Mouse (Mus musculus): ENCODE results near the gene Txnrd2.

Gene Txnrd2

DNA sequence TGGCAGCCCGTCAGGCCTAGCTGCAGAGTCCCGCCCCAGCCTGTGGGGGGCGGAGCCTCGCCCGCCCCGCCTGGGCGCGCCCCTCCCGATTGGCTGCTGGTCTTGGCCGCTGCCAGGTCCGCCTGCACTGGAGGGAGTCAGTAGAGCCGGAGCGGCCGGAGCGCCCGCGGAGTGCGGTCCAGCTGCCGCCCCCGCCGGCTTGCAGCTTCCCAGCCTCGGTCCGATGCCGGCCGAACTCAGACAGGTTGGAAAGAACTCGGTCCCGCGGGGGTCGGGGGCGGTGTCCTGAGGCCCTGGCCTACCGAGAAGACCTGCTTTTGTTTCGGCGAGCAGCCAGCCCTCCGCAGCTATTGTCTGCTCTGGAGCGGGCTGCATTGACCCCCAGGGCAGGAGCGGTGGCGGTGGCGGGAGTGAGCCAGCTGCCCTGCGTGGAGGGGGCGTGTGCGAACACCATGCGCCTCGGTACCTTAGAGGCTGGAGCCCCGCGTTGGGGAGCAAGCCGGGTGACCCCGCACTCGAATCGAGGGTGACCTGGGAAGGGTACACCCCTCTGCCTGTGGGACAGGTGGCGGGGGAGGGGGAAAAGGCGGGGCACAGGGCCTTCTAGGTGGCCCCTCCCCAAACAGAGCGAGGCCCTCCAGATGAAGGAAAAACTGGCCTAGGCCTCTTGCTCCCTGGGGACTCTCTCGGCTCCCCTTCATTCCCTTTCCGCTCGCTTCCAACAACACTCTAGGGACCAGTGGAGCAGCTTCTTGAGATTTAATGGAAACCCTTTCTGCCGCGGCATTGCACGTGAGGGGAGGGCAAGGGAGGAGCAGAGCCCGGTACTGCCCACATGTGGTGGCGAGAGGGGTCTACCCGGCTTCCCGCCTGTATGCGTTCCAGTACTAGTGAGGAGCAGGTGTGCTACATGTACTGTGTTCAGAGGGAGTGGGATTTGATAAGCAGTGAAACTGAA is 33.4 kb upstream of the Txnrd2 start:
- intact Hi-C loops (cut with DNase I): loop anchor here (5.0 kb wide), 1 partner anchor 40 kb away; no protein-coding TSS in a partner anchor

- intact Hi-C loops (cut with DNase I): loop anchor here (5.0 kb wide), 1 partner anchor 41 kb away; no protein-coding TSS in a partner anchor
Observed at GRCm38 (mm10) chr16:18393595-18393994, 32.6 kb upstream of the Txnrd2 start.

- intact Hi-C loops (cut with DNase I): loop anchor here (5.0 kb wide), 1 partner anchor 42 kb away; no protein-coding TSS in a partner anchor
Observed at GRCm38 (mm10) chr16:18394056-18394455, 32.1 kb upstream of the Txnrd2 start.

DNA sequence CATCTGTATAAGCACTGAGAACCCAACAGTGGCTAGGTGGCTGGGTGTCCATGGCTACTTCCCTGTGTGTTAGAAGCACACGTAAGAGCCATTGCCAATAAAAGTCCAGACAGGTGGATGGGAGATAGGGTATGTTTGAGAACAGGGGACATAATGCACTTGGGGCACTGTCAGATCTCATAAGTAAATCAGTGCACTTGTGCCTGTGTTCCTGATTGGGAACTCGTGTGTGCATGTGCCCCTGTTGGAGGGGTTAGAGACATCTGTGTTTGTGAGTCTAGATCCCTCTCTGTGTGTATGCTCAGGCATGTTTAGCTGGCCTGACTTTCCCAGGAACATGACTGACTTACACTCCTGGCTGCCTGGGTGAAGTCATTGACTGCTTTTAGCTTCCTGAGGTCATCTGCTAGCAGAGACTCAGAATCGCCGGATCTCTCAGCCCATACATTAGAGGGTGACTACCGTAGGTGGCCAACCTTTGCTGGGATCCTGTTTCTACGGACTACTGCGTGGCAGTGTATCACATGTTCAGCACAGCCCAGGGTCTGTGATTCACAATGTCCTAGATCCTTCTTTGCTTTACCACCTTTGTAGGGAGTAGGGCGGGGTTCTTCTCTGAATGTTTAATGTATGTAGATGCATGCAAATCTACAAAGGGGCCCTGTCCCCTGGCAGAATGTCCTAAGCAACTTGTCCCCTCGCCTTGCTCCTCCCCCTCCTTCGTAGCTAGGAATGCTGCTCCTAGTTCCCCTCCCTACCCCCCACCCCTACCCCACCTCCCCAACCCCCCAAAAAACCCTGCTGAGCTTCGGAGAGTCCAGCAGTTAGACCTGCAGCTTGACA is 31.2 kb upstream of the Txnrd2 start:
- intact Hi-C loops (cut with DNase I): loop anchor here (5.0 kb wide), 1 partner anchor 43 kb away; no protein-coding TSS in a partner anchor

DNA sequence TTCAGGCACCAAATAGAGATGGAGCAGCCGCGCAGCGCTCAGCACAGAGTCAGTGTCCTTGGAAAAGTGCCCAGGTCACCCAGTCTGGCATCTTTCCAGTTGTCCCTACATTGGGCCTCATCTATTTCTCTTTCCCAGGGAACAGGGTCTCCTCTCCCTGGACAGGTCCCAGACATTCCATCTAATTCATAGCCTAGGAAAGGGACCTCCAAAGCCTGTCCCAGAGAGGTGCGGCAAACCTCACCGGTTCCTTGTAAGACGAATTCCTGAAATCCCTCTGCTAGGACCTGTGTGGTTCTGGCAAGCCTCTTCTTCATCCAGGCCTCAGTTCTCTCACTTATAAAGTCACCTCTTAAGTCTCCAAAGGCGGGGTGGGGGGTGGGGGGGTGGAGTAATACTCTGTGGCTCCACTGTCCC is 30.6 kb upstream of the Txnrd2 start:
- intact Hi-C loops (cut with DNase I): no loop called here

DNA sequence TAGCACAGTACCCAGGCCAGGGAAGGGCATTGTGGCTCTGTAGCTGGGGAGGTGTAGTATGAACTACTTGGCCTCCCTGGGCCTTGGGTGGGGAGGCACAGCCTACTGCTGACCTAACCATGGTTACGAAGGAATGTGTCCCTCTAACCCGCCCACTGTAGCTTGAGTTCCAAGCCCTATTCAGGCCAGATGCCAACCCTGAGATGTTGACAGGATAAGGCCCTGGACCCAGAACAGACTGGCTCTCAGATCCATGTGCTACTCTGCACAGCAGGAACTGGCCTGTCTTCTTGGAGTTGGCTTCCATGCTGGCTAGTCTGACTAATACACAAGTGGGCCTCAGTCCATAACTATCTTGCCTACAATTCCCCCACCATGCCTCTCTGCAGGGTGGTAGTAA is 30.0 kb upstream of the Txnrd2 start:
- intact Hi-C loops (cut with DNase I): no loop called here

DNA sequence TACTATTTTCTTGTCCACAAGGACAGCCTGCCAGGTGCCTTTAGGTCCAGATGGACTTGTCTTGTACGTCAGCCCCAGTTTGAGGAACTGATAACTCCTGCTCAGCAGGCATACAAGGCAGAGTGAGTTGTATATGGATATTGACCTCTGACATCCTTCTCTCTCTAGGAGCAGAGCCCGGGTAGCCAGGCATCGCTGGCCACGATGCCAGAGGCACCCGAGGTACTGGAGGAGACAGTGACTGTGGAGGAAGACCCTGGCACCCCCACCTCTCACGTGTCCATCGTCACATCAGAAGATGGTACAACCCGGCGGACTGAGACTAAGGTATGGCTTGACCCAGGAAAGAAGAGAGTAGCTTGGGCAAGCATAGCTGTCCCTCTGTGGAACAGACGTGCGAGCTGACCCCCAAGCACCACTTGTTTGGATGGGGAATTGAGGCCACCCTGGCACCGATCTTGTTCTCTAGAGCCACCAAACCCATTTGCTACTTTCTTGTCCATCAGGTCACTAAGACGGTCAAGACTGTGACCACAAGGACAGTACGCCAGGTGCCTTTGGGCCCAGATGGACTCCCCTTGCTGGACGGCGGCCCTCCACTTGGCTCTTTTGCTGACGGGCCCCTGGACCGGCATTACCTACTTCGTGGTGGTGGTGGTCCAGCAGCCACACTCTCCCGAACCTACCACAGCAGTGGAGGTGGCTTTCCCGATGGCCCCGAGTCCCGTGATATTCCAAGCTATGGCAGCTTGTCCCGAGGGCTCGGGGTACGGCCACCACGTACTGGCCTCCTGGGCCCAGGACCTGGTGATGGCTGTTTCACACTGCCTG is 29.2 kb upstream of the Txnrd2 start:
- intact Hi-C loops (cut with DNase I): no loop called here

GRCm38 (mm10) chr16:18400028-18400427 is 26.2 kb upstream of the Txnrd2 start:
- intact Hi-C loops (cut with DNase I): no loop called here

DNA sequence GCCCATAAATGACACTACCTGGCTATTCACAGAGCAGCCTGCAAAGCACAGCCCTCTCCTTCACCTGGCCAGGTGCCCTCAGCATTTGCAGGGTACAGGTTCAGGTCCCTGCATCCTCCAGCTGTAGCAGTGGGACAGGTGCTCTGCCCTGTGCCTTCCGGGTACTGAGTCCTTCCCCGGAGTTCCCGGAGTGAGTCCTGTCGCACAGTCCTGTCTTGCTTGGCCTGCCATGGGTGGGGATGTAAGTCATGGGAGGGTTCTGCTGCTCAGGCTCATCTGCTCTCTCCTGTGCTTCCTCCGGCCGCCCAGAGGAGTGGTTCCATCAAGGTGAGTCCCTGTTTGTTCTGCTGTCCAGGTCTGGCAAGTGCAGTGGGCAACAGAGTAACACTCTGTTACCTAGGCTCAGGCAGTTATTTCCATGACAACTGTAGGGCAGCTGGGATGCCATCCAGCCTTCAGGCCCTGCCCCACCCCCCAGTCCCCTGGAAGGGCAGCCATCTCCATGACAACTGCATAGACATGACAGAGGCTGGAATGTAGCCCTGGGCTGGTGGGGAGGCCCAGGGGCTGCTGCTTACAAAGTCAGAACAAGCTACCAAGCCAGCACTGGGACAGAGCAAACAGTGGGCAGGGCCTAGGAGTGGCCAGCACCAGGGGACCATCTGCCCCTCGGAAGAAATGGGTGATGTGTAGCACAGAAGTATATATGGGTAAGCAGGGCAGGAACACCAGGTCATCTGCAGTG is 25.5 kb upstream of the Txnrd2 start:
- intact Hi-C loops (cut with DNase I): no loop called here

- intact Hi-C loops (cut with DNase I): no loop called here
Observed at GRCm38 (mm10) chr16:18403285-18403684, 22.9 kb upstream of the Txnrd2 start.

DNA sequence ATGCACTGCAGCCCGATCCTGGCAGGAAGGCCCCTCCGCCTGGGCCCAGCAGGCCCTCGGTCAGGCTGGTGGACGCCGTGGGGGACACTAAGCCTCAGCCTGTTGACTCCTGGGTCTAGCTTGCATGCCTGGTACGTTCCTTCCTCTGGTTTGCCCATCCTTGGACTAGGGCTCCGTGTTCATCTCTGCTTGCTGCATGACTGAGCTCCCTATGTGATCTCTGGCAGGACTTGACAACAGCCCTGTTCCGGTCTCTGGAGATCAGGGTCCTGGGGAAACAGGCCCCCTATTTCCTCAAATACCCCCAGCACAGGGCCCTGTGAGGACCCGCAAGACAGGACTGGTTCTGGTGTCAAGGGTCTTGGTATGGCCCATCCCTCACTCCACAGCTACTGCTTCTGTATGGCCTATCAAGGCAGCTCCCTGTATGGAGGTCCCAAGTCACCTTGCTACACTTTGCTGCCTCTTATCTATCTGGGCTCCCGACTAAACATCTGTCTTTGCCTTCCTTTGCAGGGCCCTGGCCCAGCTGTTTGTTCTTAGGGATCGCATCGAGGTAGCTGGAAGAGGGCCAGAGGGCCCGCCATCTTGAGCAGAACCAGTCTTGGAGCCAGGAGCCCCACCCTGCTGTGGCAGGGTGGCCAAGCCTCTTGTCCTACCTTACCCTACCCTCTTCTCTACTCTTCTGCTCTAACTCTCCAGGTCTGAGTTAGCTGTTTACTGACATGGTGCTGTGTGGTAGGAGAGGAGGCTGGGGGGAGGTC is 20.9 kb upstream of the Txnrd2 start:
- intact Hi-C loops (cut with DNase I): no loop called here

- intact Hi-C loops (cut with DNase I): loop anchor here (2.0 kb wide), 1 partner anchor 53 kb away; no protein-coding TSS in a partner anchor
Observed at GRCm38 (mm10) chr16:18405876-18406275, 20.3 kb upstream of the Txnrd2 start.

DNA sequence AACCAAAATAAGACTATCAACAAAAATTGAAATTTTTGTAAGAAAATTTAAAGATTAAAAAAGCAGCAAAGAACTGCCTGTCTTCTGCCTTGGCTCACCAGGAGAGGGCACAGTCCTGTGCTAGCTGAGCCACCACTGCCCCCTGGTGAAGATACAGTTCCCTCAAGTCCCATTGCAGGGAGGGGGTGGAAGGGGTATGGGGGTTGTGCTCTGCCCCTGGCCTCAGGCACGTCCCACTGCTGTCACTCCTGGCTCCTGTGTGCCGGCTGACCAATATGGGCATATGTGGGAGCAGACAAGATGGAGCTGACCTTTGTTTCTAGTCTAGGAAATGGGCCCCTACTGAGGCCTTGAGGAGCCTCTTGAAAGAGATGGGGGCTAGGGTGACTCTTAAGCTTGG is 19.9 kb upstream of the Txnrd2 start:
- intact Hi-C loops (cut with DNase I): loop anchor here (2.0 kb wide), 1 partner anchor 53 kb away; no protein-coding TSS in a partner anchor

- intact Hi-C loops (cut with DNase I): loop anchor here (2.0 kb wide), 1 partner anchor 55 kb away; no protein-coding TSS in a partner anchor
Observed at GRCm38 (mm10) chr16:18407912-18408311, 18.3 kb upstream of the Txnrd2 start.

DNA sequence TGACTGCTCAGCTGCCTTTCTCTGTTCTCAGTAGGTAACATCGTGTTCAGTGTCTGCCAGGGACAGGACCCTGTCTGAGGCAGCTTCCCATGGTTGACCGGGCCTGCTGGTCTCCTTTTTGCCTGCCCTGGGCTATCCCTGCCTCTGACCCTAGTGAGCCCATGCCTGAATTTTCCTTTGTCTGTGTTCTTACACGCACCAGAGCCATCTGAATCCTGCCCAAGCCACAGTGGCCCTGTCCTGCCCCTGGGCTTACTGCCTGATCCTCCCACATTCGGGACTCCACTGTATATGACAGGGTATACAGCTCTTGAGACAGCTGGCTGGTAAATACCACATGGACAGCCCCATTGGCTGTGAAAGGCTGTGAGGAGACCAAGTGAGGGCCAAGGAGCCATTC is 16.4 kb upstream of the Txnrd2 start:
- intact Hi-C loops (cut with DNase I): no loop called here

DNA sequence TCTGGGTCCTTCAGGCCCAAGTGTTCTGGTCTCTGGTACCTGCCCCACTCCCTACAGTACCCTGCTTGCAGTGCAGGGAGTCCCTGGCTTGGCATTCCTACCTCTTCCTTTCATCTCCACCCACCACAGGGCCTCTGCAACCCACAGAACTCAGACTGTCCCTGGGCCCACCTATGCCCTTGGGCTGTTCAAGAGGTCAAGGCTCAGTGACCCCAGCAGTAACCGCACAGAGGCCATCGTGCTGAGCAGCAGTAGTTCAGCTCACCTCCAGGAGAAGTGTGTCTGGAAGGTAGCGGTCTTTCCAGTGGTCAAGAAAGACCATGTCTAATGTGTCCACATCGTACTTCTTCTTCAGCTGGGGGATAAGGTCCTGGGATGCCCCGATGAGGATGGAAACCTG is 15.8 kb upstream of the Txnrd2 start:
- intact Hi-C loops (cut with DNase I): no loop called here

- intact Hi-C loops (cut with DNase I): no loop called here
Observed at GRCm38 (mm10) chr16:18411026-18411649, 15.0 kb upstream of the Txnrd2 start.

DNA sequence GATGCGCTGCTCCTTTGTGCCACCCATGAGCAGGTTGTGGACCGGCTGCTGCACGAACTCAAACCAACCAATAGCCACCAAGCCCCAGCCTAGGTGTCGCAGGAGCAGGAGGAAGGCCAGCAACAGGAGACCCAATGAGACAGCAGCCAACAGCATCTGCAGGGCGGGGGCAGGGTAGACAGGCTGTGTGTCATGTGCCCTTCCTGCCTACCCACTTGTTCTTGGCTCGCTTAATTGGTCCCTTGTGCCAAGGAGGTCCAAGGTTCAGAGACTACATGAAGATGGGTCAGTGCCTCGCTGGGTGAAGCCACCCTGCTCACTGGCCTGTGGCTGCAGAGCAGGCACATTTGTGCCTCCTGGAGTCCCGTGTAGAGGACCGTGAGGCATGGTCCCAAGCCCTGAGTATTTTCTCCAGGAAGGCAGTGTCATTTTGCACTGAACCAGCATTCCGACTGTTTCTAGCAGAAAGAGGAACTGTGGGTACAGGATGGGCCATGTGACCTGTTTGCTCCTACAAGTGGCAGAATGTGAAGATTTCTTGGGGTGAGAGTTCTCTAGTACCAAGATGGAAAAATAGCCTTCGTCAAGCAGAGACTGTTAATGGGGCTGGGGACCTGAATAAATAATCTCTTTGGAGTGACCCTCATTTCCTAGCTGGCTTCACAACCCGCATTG is 14.2 kb upstream of the Txnrd2 start:
- intact Hi-C loops (cut with DNase I): no loop called here
